Mouse (Mus musculus) spleen, adult 2 months (tissue): ENCODE data around the gene Plppr1.

Source experiments
- CTCF ChIP-seq: fragments of 200-500 bp; IDR thresholded peaks from 2 replicates; pipeline ENCODE4 v1.5.1; 2011; ENCODE audit warnings: mild to moderate bottlenecking, inconsistent platforms; ENCODE audit not compliant: insufficient read depth, insufficient read length, insufficient replicate concordance; ENCODE audit errors: extremely low read depth
- POLR2A ChIP-seq: fragments of 200-500 bp; IDR thresholded peaks from 2 replicates; pipeline ENCODE4 v1.6.1; 2011; ENCODE audit warnings: low read depth, low read length, inconsistent platforms

DNA sequence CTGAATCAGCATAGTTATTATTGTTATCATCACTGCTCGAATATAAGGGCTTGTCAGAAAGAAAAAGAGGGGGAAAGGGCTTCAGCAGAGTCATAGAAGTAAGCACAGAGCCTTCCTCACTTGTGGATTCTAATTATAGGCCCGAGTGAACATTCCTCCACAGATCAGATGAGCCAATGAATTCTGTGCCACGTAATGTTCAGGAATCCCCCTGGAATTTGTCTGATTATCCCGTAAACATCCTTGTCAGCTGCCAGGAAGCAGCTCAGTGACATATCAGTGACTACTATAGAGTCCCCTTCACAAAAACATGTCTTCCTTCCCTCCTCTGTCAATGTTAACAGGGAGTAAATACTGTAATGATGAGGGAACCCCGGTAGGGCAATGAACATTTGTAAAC is 50.9 kb downstream of the Plppr1 start:
- TF ChIP-seq CTCF (no peak), POLR2A (no peak)
